Comparison of ENCODE assay signal across 8 mouse cellular contexts in the genomic region with DNA sequence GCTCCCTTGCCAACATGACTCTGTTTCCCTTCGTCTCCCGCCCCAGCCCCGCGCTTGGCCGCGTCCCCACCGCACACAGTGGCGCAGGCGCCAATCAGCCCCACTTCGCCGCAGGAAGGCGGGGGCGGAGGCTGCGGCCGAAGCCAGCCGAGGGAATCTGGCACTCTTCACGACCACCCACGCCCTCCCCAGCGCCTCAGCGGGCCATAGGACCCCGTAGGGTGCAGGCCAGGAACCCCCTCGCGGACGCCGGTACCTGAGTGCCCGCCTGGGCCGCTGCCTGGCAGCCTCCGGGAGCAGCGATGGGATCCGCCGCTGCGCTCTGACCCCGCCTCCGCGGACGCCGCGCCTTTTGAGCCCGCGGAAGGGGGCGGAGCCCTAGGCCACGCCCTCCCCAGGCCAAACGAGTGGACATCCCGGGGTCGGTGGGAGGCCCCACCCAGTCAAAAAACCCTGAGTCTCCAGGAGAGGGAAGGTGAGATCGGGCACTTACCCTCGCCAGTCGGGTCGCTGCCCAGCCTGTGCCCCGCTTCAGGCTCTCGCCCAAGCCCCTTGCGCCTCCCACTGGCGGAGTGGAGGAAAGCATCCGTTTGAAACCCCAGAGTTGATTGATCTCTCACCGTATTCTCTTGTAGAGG. TPM values are rescaled to one million over a fixed set of nuclear protein-coding genes. Genes with fewer than 3 reads are reported as not detected.
DNase-seq lines count a peak whose midpoint lies in the region; ATAC-seq and TF ChIP-seq lines count a peak whose summit lies in the region.

A gene (minus strand): TSS at position 566 of the 638 bp plus-strand sequence.

- H3K27me3 ChIP-seq in embryonic facial prominence, embryonic 11.5 days (ENCODE audit: control insufficient read depth, insufficient read depth, low read length) = no peaks in the 10 kb centered on the region
- no peaks in the 10 kb centered on the region for H3K27me3 ChIP-seq in limb, embryonic 11.5 days (ENCODE audit: control insufficient read depth, insufficient read depth, low read length)
- H3K27me3 ChIP-seq in midbrain, embryonic 13.5 days = no peaks in the 10 kb centered on the region; the same call in 1 of the 2 replicates
- H3K27me3 ChIP-seq in small intestine, adult 2 months (ENCODE audit: control insufficient read depth, insufficient read depth, low read length) = no peaks in the 10 kb centered on the region

- ATAC-seq in embryonic facial prominence, embryonic 11.5 days (replicated peaks; ENCODE audit: insufficient number of reproducible peaks, low FRiP score, low TSS enrichment, low read depth) = peak; percentile 48
- ATAC-seq in granulocyte monocyte progenitor cell, adult 5-6 weeks (replicated peaks; ENCODE audit: poor library complexity, severe bottlenecking) = peak; percentile 69
- peak; percentile 63 for ATAC-seq in limb, embryonic 11.5 days (ENCODE audit: insufficient number of reproducible peaks, low FRiP score, low TSS enrichment, low read depth)
- ATAC-seq in midbrain, embryonic 13.5 days = peak; percentile 80

- H3K4me3 ChIP-seq in embryonic facial prominence, embryonic 11.5 days (ENCODE audit: low read depth, low read length) = peak within 1 kb of the TSS; percentile 89
- H3K4me3 ChIP-seq in limb, embryonic 11.5 days (ENCODE audit: low read depth, low read length) = peak within 1 kb of the TSS; percentile 96
- peak within 1 kb of the TSS; percentile 82 for H3K4me3 ChIP-seq in midbrain, embryonic 13.5 days (replicated peaks)
- H3K4me3 ChIP-seq in small intestine, adult 2 months (ENCODE audit: low read depth, low read length) = peak within 1 kb of the TSS; percentile 93

- H3K4me2 ChIP-seq in embryonic facial prominence, embryonic 11.5 days (ENCODE audit: low read depth, low read length) = peak within 1 kb of the TSS; percentile 75
- H3K4me2 ChIP-seq in limb, embryonic 11.5 days (ENCODE audit: low read depth, severe bottlenecking) = peak within 1 kb of the TSS; percentile 86
- H3K4me2 ChIP-seq in midbrain, embryonic 13.5 days (replicated peaks) = peak within 1 kb of the TSS; percentile 95

- TF ChIP-seq CTCF in small intestine, adult 2 months (IDR thresholded peaks at IDR 0.05; ENCODE audit: extremely low read depth, insufficient read length, insufficient replicate concordance, low read depth, low read length) = peak; percentile 99

- peak; percentile 92 for TF ChIP-seq POLR2A in small intestine, adult 2 months (IDR thresholded peaks at IDR 0.05; ENCODE audit: low read depth, low read length)

- H3K9me3 ChIP-seq in embryonic facial prominence, embryonic 11.5 days (replicated peaks; ENCODE audit: control insufficient read depth, low read length) = no peaks in the 10 kb centered on the region
- H3K9me3 ChIP-seq in limb, embryonic 11.5 days (ENCODE audit: control insufficient read depth, low read length) = no peaks in the 10 kb centered on the region
- H3K9me3 ChIP-seq in midbrain, embryonic 13.5 days = no peaks in the 10 kb centered on the region

- peaks cover 17% of the 10 kb centered on the region for H3K4me1 ChIP-seq in embryonic facial prominence, embryonic 11.5 days (ENCODE audit: control insufficient read depth, insufficient read depth, low read length)
- peaks cover 27% of the 10 kb centered on the region for H3K4me1 ChIP-seq in limb, embryonic 11.5 days (ENCODE audit: control insufficient read depth, insufficient read depth, low read length)
- H3K4me1 ChIP-seq in midbrain, embryonic 13.5 days (replicated peaks) = peaks cover 31% of the 10 kb centered on the region
- H3K4me1 ChIP-seq in small intestine, adult 2 months (ENCODE audit: control insufficient read depth, insufficient read depth, insufficient read length, low read length) = peaks cover 17% of the 10 kb centered on the region

- peak within 1 kb of the TSS; percentile 82 for H3K27ac ChIP-seq in embryonic facial prominence, embryonic 11.5 days (replicated peaks; ENCODE audit: low read depth, low read length)
- H3K27ac ChIP-seq in limb, embryonic 11.5 days (replicated peaks; ENCODE audit: low read depth, low read length) = peak within 1 kb of the TSS; percentile 75
- H3K27ac ChIP-seq in midbrain, embryonic 13.5 days = peak within 1 kb of the TSS; percentile 83
- H3K27ac ChIP-seq in small intestine, adult 2 months (ENCODE audit: insufficient read depth, low read depth, low read length) = peak within 1 kb of the TSS; percentile 63

- under 1% methylated on average over 55 of the region's 55 CpGs for WGBS in embryonic facial prominence, embryonic 11.5 days
- WGBS in limb, embryonic 11.5 days = under 1% methylated on average over 55 of the region's 55 CpGs
- WGBS in midbrain, embryonic 13.5 days = under 1% methylated on average over 55 of the region's 55 CpGs
- WGBS in small intestine, adult 2 months = under 1% methylated on average over 55 of the region's 55 CpGs

- DNase-seq in 3134 (ENCODE audit: extremely low read depth, insufficient read length, low spot score) = peak; percentile 91
- peak; percentile 90 for DNase-seq in adrenal gland, postnatal 25 days
- peak; percentile 92 for DNase-seq in embryonic facial prominence, embryonic 11.5 days (ENCODE audit: low spot score)
- peak; percentile 86 for DNase-seq in kidney, adult 11 months
- peak; percentile 94 for DNase-seq in limb, embryonic 11.5 days (ENCODE audit: low spot score)

- no peaks in the 10 kb centered on the region; the same call in 1 of the 2 replicates for H3K36me3 ChIP-seq in embryonic facial prominence, embryonic 11.5 days (replicated peaks; ENCODE audit: control insufficient read depth, insufficient read depth, low read depth, low read length)
- peaks cover 6% of the 10 kb centered on the region; the same call in 1 of the 2 replicates for H3K36me3 ChIP-seq in limb, embryonic 11.5 days (ENCODE audit: control insufficient read depth, insufficient read depth, low read length)
- peaks cover 22% of the 10 kb centered on the region for H3K36me3 ChIP-seq in midbrain, embryonic 13.5 days
- H3K36me3 ChIP-seq in small intestine, adult 2 months (ENCODE audit: control insufficient read depth, insufficient read depth, low read length) = peaks cover 3% of the 10 kb centered on the region; the same call in 1 of the 2 replicates

- H3K9ac ChIP-seq in embryonic facial prominence, embryonic 11.5 days (replicated peaks; ENCODE audit: low read length) = peak within 1 kb of the TSS; percentile 87
- peak within 1 kb of the TSS; percentile 91 for H3K9ac ChIP-seq in limb, embryonic 11.5 days (ENCODE audit: low read length)
- peak within 1 kb of the TSS; percentile 91 for H3K9ac ChIP-seq in midbrain, embryonic 13.5 days (replicated peaks)

RNA-seq across cellular contexts. Expression of the gene that starts here (rescaled TPM):
- 17.6 and 18.7 TPM in 2 replicates for total RNA-seq in adrenal gland, postnatal 25 days (2021)
- 124 and 136 TPM in 2 replicates for polyA plus RNA-seq in embryonic facial prominence, embryonic 11.5 days (2014; fragmentation: Nextera tagmentation; extraction: Ambion mirVana)
- total RNA-seq in granulocyte monocyte progenitor cell, adult 5-6 weeks (2014; fragmentation: Nextera tagmentation) = 10.2 and 23.3 TPM in 2 replicates
- 4.1 and 5.7 TPM in 2 replicates for total RNA-seq in granulocyte monocyte progenitor cell, adult 5-6 weeks (2017)
- 154 and 155 TPM in 2 replicates for polyA plus RNA-seq in limb, embryonic 11.5 days (2014; fragmentation: Nextera tagmentation; extraction: Ambion mirVana)
- 145 and 159 TPM in 2 replicates for polyA plus RNA-seq in midbrain, embryonic 13.5 days (2015; fragmentation: Nextera tagmentation; extraction: Ambion mirVana)
- polyA plus RNA-seq in small intestine, adult 2 months (2012; rRNA removed) = 57.1 and 60.2 TPM in 2 replicates

Comparison
In these comparisons a context has a peak if more than half of its experiments do, and no peak if none do; other contexts are left out.
1. Peak in every context shown above with its lines: DNase-seq, ATAC-seq, H3K4me3 ChIP-seq and H3K27ac ChIP-seq.